Mouse (Mus musculus): ENCODE results near the gene Castor2. TPM values are rescaled to one million over a fixed set of nuclear protein-coding genes. Genes with fewer than 3 reads are reported as not detected.

Castor2 gene
- total RNA-seq, 2 experiments from 2014 or later, result 71.5 to 79.3 TPM

DNA sequence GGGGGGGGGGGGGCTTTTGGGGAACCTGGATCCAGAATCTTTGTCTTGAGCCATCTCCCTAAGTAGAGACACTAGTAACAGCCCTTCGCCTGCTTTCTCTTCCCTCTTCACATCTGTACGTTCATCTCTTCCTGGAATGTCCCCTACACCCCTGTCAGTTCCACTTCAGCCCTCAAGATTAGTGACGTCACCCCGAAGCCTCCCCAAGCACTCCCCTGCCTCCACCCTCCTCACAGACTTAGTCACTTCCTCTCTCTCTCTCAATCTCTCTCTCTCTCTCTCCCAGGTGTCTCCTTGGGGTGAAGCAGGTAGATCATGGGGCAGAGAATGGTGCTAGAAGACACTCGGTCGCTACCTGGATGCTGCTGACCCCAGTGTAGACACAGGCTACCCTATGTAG is 3.2 kb downstream of the Castor2 start:
- no peak for DNase-seq

DNA sequence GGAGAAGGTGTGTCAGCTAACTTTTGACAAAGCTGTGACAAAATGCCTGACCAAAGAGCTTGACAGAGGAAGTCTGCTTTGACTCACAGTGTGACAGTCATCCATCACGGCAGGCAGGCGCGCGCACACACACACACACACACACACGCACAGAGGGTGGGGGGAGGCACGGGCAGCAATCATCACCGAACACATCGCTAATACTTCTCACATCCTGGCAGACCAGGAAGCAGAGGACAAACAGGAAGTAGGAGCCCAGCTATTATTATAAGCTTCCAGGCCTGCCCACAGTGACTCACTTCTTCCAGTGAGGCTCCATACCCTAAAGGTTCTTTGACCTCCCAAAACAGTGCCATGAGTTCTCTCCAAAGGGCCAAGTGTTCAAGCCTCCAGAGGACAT is 6.3 kb downstream of the Castor2 start:
- no peak for DNase-seq

DNA sequence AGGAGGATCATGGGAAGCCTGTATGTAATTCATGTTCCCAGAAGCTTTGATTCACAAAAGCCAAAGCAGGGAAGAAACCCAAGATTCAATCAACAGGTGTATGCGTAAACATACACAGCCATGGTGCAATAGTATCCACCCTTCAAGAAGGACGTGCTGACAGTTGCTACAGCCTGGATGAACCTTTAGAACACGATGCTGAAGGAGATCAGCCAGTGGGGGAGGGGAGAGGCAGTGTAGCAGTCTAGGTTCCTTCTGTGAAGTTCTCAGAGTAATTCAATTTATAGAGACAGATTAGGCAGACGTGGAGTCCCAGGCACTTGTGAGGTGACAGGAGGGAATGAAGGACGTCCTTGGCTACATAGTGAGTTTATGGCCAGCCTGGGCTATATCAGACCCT is 15.5 kb downstream of the Castor2 start:
- no peak for DNase-seq

DNA sequence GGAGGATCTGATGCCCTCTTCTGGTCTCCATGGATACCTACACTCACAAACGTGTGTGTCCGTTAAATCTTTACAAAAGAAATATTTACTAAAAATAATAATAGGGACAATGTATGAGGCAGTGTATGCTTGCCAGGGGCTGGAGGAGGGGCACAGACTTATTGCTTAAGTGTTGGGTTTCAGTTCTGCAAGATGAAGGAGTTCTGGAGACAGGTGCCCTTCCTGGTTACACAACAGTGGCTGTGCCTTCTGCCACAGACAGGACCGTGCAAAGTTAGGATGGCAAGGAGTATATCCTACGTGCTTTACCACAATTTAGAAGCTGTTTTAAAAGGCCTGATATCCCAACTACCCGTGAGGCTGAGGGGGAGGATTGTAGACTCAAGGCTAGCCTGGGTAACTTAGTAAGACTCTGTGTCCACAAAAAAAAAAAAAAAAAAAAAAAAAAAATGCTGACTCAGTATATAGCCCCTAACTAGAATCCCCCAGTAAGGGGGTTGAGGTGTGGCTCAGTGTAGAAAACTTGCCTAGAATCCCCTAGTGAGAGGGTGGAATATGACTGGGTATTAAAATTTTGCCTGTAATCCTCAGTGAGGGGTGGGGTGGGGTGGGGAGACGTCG is 16.2 kb downstream of the Castor2 start:
- DNase-seq, result no peak

DNA sequence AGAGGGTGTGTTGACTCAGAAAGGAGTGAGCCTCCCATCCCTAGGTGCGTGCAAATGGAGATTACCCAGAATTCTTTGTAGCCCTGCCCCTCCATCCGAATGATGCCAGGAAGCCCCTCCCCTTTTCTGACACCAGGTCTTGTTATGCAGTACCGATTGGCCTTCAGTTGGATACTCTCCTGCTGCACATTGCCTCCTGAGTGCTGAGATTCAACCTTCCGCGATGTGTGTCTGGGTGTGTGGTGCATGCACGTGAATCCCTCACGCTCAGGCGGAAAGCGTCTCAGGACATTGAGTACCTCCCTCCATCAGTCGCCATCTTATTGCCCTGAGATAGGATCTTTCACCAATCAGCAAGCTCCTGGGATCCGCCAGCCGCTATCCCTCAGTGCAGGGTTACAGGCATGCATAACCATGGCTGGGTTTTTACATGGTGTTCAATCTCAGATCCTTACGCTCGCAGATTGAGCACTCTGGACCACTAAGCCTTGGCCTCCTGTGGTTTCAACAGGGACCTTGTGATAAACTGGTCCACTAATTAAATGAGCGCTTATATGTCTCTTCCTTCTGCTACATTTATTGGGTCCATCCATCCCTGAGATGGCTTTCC is 19.4 kb downstream of the Castor2 start:
- DNase-seq, result no peak

DNA sequence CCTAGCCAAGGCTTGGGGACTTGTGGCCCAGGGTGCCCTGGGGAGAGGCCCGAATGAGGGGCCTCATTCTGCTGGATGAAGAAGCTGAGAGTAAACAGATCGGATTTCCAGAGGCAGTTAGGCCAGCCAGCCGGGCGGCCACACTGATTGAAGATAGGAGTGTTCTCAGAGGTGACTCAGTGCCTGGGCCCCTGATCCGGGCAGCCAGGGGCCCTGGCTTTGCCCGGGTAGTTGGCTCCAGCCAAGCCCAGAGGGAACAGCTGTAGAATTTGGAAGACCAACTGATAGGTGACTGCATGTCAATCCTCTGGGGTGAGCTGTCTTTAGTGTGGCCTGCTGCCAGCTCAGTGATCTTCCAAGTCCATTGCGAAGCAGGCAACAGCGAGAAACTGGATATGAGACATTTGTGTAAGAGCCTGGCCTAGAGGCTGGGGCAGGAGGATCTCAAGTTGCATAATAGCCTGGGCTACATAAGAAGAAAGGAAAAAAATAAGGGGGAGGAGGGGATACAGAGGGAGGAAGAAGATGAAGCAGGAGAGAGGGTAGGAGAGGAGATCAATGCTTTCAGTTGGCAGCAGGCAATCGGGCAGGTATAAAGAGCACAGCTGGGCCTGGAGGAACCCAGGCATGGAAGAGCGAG is 20.1 kb downstream of the Castor2 start:
- no peak for DNase-seq

DNA sequence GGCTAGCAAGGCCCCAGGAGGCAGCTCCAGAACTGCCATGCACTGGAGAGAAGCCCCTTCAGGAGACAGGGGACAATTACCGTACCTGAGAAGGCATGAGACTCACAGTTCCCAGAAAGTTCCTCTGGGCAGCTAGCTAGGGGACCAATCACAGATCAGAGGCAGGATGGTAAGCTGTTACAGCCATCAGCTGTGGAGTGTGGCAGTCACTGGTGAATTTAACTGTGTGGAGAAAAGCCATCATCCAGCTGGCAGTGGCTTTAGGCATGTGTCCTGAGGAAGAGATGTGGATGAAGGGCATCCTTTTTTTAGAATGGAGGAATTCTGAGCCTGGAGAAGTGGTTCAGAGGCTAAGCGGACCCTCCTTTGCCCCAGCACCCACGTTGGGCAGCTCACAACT is 20.6 kb downstream of the Castor2 start:
- no peak for DNase-seq

DNA sequence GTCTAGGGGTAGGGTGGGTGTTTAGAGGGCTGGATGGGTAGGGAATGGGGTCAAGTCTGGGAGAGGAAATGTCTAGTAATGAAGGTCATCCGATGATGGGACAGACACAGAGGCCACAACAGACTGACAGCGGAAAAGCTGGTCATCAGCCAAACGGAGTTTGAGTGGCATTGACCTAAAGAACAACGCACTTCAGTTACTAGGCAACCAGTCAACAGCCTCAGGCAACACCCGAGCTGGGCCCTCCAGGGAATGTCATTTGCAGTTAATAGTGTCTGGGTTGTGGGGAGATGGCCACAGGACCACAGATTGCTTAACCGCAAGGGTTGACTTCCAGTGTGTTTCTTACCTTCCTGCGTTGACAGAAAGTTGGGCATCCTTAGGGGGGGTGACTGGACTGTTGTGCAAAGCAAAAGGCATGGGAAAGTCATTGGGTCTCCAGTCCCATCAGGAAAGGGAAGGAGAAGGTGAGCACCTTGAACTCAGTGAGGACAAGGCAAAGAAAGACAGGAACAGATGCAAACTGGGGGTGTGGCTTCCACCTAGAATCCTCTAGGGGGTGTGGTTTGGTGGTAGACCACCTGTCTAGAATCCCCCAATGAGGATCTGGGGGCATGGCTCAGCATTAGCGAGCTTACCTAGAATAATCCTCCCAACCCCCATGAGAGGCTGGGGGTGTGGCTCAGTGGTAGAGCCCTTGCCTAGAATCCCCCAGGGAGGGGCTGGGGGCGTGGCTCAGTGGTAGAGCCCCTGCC is 21.8 kb downstream of the Castor2 start:
- no peak for DNase-seq

DNA sequence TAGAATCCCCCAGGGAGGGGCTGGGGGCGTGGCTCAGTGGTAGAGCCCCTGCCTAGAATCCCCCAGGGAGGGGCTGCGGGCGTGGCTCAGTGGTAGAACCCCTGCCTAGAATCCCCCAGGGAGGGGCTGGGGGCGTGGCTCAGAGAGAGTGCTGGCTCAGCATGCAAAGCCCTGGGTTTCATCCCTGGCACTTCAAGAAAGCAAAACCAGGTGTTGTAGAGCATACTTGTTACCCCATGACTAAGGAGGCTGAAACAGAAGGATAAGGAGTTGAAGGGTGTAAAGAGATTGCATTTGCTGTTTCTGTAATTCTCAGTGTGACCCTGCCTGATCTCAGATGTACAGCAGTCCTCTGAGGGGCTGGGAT is 22.4 kb downstream of the Castor2 start:
- DNase-seq, result no peak

DNA sequence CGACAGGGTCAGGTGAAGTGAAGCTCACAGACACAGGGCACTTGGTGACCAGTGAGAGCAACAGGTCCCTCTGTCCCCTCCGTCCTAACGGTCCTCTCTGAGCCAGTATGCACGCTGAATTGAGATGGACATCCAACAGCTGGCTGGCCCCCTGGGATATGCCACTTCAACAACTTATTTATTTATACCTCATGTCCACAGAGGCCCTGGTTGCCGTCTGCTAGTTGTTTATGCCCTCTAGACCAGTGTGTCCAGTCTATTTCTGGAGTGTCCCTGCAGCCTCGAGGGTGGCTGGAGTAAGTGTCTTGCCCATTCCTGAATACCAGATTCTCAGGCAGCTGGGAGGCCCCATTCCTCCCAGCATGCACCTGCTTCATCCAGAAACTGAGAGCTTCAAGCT is 24.3 kb downstream of the Castor2 start:
- DNase-seq, result no peak

DNA sequence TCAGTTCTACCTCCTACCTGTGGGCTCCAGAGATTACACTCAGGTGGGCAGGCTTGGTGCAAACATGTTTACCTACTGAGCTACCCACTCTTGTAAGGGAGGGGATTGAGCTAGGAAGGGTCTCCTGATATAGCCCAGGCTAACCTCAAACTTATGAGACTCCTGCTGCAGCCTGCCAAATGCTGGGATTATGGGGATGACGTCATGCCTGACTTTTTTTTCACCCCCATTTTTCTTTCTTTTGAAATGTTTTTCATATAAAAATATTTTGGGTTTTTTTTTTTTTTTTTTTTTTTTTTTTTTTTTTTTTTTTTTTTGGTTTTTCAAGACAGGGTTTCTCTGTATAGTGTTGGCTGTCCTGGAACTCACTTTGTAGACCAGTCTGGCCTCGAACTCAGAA is 26.7 kb downstream of the Castor2 start:
- no peak for DNase-seq

DNA sequence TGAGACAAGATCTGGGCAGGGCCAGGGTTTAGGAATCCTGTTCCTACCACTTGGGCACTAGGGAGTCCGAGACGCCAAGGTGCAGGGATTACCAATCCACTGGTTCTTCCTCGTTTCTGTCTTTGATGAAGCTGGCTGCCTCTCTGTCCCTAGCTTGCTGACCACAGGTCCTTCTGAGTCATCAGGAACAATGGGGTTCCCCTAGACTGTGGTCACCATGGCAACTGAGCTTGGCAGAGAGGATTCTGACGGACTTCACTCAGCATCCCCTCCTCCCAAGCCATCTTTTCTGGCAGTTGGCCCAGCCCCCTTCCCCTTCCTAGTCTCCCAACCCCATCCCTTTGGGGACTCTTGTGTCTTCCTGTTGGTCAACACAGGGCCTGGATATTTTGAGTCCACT is 32.1 kb downstream of the Castor2 start:
- DNase-seq, result no peak

DNA sequence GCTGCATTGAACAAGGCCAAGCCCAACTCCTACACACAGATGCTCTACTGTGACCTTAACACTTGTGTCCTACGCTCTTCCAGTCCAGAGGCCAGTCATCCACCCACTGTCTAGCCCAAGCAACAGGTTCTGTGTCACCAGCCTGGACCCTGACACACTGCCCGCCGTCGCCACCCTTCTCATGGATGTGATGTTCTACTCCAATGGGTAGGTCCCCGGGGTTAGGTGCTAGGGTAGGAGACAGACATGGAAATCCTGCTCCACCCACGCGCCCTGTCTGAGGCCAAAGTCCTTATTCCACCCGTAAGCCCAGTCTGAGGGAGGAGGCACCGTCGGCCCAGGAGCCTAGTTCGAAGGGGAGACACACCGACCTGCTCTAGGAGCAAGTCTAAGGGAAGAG is 36.5 kb downstream of the Castor2 start:
- no peak for DNase-seq

DNA sequence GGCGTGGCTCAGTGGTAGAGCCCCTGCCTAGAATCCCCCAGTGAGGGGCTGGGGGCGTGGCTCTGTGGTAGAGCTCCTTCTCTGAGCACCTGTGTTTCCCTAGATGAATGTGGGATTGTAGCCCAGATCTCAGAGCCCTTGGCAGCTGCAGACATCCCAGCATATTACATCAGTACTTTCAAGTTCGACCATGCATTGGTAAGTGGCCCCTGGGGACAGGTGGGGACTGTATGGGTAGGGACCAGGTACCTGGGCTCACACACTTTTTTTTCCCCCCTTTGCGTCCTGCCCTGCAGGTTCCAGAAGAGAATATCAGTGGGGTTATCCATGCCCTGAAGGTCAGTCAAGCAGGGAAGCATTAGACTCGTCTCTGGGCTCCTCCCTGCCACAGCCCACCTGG is 38.4 kb downstream of the Castor2 start:
- no peak for DNase-seq

DNA sequence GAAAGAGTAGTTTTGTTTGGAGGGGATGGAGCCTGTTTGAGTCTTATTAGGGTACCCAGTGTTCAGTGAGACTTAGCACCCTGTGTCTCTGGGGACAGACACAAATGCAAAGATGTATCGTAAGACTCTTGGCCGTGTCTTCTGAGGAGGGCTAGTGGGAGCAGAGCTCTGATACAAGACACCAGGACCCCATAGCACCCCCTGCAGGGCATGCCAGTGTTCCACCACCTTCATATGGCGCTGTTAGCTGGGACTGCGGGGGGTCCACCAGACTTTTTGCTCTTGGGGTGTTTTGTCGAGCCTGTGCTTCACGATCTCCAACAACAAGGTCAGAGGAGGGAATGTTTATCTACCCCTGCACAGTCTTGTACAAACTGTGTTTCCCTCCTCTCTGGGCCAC is 39.9 kb downstream of the Castor2 start:
- DNase-seq, result no peak

DNA sequence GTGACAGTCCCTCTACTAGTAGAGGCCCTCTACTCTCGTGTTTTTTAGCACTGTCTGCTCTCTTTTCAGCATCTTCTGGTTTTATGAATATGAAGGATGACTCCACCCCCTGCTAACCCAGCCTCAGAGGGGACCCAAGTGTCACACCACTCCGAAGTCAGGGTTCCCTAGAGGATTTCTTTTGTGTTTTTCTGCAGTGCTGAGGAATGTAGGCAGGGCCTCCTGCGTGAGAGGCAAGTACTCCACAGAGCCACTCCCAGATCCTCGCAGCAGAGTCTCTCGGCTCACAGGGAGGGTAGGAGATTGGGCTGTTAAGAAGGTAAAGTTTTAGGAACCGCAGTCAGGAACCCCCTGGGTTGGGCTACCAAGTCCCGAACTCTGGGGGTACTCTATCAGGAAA is 41.7 kb downstream of the Castor2 start:
- no peak for DNase-seq

DNA sequence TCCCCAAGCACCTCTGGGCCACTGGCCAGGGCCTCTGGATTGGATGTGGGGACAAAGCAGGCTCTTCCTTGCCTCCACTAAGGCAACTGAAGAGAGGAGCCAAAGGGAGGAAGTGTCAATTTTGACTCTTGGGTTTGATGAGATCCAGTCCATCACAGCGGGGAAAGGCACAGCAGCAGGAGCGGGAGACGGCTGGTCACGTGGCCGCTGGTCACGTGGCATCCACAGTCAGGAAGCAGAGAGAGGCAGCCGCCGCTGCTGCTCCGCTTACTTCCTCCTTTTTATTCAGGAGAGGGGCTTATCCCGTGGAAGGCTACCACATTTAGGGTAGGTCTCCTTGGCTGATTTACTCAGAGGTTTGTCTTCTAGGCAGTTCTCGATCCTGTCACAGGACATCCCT is 42.9 kb downstream of the Castor2 start:
- DNase-seq, result no peak

DNA sequence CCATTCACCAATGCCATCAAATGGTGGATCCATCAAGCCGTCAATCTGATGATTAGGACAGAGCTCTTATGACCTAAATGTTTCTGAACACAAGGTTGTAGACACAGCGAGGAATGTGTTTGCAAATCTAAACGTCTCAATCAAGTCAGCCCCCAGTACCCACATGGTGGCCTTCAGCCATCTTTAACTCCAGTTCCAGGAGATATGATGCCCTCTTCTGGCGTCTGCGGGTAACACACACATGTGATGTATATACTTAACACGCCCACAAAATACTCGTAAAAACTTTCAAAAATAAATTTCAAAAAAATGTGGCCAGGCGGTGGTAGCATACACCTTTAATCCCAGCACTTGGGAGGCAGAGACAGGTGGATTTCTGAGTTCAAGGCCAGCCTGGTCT is 45.5 kb downstream of the Castor2 start:
- no peak for DNase-seq

DNA sequence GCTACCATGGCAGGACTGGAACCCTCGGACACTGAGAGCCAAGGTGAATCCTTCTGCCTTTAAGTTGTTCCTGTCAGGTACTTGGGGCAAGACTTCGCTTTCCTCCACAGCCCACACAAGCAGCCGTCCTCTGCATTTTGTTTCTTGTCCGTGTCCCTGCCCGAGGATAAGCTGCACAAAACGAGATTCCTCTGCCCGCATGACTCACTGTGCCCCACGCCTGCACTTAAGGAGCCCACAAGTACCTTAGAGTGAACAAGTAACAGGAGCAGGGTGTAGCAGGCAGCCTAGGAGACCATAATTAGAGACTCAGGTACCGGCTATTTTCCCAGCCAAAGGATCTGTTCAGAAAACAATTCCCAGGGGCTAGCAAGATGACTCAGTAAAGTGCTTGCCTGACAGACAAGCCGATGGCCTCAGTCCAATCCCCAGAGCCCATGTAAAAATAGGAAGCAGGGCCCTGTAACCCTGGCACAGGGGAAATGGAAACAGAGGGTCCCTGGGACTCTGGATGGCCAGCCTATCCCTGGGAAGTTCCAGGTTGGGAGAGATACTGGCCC is 47.8 kb downstream of the Castor2 start:
- no peak for DNase-seq

DNA sequence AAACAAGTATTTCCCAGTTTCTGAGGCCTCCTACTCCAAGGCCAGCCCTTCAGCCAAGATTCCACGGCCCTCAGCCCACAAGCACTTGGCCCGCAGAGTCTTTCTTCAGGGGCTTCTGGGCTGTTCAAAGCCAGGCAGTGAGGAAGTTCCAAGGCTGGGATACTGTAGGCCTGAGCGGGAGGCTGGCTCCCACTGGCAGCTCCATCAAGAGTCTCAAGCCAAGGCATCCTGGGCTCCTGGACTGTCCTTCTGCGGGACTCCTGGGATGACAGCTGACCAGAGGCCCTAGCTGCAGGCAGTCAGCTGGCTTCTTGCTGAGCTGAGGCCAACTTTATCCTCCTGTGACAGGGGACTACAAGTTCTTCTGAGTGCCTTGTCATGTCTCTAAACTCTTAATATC is 48.6 kb downstream of the Castor2 start:
- no peak for DNase-seq

DNA sequence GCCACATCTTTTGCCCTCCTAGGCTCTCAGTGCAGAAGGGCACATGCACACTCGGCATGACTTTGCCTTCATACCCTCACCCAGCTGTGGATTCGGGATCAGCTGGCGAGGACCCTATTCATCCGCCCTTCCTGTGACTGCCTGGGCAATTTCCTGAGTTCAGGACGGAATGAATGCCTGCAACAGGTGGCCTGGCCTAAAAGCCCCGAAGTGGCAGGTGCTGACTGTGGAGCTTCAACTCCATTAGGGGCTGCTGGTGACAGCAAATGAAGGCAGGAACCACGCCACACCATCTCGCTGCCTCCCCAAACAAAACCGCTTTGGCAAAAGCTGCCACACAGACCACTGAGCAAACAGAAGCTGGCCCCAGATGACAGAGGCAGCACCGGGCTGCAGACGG is 52.4 kb downstream of the Castor2 start:
- no peak for DNase-seq

DNA sequence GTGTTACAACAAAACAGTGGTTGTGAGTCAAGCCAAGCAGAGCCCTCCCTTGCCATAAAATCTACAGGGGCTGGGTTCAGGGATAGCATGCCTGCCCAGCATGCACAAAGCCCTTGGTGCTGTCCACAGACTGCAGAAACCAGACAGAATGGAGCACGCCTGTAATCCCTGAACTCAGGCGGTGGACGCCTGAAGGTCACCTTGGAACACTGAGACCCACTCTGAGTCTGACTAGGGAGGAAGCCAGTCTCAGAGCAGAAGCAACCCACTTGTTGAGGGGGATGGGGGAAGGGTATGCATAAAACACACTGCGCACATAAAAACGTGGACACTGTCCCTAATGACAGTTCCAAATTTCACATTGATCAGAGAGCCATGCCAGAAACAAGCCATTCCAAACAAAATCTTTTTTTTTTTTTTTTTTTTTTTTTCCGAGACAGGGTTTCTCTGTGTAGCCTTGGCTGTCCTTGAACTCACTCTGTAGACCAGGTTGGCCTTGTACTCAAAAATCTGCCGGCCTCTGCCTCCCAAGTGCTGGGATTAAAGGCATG is 56.5 kb downstream of the Castor2 start:
- DNase-seq, result no peak

DNA sequence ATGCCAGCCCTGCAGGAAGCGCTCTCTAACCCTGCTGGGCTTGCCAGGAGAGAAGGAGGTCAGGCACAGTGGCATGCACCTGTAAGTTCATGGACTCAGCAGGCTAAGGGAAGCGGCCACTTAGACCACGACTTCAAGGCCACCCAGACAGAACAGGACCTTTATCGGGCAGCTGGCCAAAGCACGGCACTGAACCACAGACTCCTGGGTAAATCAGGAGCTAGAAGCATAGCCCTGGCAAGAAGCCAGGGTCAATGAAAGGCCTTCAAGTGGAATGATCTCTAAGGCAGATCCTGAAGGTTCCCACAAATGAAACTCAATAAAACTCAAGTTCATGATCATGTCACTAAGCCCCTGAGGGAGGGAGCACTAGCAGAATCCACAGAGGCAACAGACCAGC is 65.2 kb downstream of the Castor2 start:
- no peak for DNase-seq

Data from layer of hippocampus, postnatal 36 days (tissue).